Mouse (Mus musculus) urinary bladder, postnatal 36 days (tissue): Measurements from ENCODE around the gene Cox8c.

Experiments
- DNase-seq, 2 experiments: peaks; one replicate each; pipeline ENCODE4 v3.0.0; 2022; ENCODE audit warnings: low spot score in 2 of 2, mixed read lengths in 1 of 2

Gene Cox8c

GRCm38 (mm10) chr12:102899091-102899490, at the start of gene Cox8c:
TSS of gene Cox8c (plus strand) at chr12:102899316.
- DNase-seq: no peak

- DNase-seq: no peak
Observed at GRCm38 (mm10) chr12:102860806-102861205, 38.3 kb upstream of the Cox8c start.

- no peak for DNase-seq
Observed at GRCm38 (mm10) chr12:102869802-102870201, 29.3 kb upstream of the Cox8c start.

- no peak for DNase-seq
Observed at GRCm38 (mm10) chr12:102870527-102870926, 28.6 kb upstream of the Cox8c start.

- peak; percentile 28 to 32 for DNase-seq
Observed at GRCm38 (mm10) chr12:102877301-102878030, 21.6 kb upstream of the Cox8c start.

GRCm38 (mm10) chr12:102878031-102878823, 20.9 kb upstream of the Cox8c start, which contains the start of gene Btbd7:
TSS of gene Btbd7 (minus strand) at chr12:102878471.
- DNase-seq: peak; percentile 94 to 96

DNA sequence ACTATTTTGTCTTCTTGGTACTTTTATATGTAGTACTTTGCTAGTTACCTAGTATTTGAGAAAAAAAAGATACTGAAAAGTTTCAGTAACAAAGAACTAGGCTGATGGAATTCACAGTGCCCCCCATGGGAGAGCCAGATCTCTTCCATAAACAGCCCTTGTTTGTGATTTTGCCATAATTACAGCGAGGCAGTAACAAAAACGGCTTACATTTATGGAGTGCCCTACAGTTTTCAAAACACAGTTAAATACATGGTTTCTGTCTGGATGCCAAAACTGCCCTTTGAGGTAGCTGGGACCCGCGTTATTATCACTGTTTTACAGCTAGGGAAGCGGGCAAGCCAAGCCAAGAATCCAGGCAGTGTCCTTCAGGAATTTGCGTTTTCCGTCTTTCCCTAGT, 20.2 kb upstream of the Cox8c start:
- DNase-seq: no peak

DNA sequence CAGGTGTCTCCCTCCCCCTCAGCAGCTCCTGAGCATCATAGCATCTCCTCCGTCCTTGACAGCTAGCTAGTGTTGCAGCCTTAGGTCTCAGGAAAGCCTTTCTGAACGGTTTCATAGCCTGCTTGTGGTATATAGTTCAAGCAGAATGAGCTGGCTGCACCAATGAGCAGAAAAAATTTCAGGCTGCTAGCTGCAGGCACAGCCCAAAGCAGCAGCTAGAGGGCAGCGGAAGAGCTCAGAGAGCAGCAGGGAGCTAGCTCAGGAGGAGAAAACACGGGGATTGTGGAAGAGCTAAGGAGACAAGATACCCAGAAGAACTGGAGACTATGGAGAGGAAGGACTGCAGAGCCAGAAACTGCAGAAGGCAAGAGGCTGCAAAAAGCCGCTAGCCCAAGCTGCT, 13.4 kb upstream of the Cox8c start:
- peak in 1 of 2 experiments; percentile 6 for DNase-seq

DNA sequence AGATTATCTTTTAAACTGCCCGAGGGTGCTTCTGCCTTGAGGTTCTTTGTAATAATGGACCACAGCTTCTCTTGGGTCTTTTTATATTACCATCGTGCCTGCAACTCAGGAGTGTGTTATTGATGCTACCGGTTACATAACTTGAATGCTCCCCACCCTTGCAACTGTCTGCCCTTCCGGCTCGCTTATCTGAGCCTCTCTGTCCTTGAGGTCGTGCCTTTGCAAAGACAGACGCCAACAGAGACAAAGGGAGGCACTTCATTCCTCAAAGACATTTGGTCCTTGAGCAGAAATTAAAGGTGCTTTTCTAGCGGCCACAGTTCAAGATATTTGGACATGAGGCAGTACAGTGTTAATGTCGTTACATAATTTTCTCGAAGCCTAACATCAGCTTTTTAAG, 11.8 kb upstream of the Cox8c start:
- DNase-seq: no peak

DNA sequence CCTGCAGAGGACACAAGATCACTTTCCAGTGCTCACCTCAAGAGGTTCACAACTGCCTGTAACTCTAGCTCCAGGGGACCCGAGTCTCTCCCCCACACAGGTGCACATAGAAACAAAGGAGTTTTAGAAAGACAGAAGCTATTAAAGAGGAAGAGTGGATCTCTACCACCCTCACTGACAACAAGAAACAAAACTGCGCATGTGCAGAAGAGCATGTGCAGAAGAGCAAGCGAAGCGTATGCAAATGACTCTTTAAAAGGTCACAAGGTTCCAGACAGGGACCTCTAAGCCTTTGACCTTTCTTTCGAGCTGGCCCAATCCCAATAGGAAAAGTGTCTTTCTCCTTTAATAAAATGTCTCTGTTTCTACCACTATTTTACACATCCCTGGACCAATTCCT, 10.5 kb upstream of the Cox8c start:
- DNase-seq: no peak

- no peak for DNase-seq
Observed at GRCm38 (mm10) chr12:102908191-102908590, 9.1 kb downstream of the Cox8c start.

DNA sequence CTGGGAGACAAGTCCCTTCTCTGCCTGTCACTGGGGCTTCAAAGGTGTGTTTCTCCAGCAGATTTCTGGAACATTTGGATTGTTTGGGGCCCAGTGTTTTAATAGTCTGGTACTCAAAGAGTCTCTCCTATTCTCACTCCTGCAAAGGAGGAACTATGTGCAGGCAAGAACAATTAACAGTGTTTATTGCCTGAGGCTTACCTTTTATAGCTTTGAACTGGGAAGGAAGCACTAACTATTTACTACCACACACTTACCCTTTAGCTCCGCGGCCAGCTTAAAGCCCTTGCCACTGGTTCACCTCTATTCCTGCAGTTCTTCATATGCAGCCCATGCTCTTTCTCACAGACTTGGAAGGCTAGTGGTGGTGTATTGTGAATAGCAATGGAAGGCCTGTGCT, 17.0 kb downstream of the Cox8c start:
- DNase-seq: no peak

DNA sequence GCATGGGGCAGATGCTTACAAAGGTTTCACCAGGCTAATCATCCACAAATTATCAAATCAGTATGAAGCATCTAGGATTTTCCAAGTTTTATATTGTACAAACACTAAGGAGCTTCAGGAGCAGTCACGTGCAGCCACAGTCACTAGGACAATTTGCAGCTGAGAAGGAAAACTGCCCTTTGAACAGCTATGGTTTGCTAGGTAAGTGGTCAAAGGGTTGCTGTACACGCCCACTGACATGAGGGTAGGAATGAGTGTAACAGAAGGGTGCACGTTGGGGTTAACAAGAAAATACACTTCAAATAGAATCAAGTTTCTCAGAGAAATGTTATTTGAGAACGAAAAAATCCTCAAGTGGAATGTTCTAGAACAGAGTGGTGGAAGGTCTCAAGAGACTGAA, 30.6 kb downstream of the Cox8c start:
- DNase-seq: no peak

DNA sequence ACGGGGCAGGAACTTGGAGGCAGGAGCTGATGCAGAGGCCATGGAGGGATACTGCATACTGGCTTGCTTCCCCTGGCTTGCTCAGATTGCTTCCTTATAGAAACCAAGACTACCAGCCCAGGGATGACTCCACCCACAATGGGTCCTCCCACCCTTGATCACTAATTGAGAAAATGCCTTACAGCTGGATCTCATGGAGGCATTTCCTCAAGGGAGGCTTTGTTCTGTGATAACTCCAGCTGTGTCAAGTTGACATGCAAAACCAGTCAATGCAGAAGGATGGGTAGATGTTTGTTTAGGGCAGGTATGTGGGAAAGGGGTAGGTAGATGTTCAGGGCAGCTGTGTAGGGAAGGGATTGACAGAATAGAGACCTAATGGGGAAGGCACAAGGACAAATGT, 31.2 kb downstream of the Cox8c start:
- DNase-seq: no peak

DNA sequence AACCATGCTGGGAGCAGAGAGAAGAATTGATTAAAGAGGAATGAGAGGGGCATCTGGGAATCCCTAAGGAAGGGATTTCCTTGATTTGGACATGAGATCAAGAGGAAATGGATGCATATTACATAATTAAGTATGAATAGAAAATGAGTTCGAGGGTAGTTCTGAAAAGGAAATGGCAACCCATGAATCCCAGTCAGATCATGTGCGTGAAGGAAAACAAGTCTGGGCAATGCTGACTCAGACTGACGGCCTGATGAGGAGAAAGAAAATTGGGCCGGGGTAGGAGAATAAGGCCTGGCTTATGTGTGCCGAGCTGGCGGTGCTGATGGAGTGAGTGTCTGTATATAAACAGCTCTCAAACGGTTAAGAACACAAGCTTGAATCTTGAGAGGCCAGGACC, 31.7 kb downstream of the Cox8c start:
- DNase-seq: no peak

- DNase-seq: no peak
Observed at GRCm38 (mm10) chr12:102935892-102936291, 36.8 kb downstream of the Cox8c start.

GRCm38 (mm10) chr12:102945571-102945970, 46.5 kb downstream of the Cox8c start:
- no peak for DNase-seq

- no peak for DNase-seq
Observed at GRCm38 (mm10) chr12:102947826-102948225, 48.7 kb downstream of the Cox8c start.

GRCm38 (mm10) chr12:102948778-102949394, 49.8 kb downstream of the Cox8c start, which contains the start of gene Unc79:
TSS of gene Unc79 (plus strand) at chr12:102948859.
- DNase-seq: peak in 1 of 2 experiments; percentile 3

DNA sequence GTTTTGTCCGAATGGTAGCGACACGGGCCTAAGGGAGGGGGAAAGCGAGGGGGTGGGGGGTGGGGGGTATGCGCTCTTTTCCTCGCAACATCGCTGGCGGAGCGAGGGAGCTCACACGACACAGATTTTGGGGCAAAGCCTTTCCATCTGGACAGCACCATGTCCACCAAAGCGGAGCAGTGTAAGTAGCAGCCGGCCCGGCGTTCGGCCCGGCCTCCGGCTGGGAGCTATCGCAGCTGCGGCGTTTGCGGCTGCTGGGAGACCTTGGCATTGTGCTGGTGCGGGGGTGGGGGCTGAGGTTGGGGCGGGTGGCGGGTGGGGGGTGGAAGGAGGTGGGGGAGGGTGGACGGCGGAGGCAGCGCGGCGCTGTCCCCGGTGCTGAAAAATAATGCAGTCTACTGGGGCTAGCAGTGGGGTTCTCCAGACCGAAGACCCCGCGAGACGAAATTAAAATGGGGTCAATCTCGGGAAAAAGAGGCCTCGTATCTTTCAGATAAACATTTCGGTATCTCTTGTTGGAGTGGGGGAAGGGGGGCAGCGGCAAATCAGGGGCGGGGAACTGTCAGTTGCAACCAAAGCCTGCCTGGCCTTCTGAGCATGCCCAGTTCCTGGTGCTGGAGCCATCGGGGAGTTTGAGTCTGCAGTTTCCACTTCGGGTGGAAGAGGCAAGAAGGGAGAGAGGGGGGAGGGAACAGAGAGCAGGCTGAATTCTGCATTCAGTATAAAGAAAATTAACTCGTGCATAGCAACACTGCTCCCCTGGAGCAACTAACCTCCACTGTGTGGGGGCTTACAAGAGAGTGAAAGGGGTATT, 50.5 kb downstream of the Cox8c start:
- DNase-seq: peak in 1 of 2 experiments; percentile 6
